Mouse (Mus musculus): ENCODE results near the gene U90926. TPM values are rescaled to one million over a fixed set of nuclear protein-coding genes. Genes with fewer than 3 reads are reported as not detected.
"Not testable (repeated sequence)": the region's sequence is repeated elsewhere in the genome, so short reads cannot be mapped to it uniquely, and the experiment has no call there.

U90926 gene
- polyA plus RNA-seq, 1 experiment from 2014 or later: not detected

- DNase-seq (ENCODE audit: low spot score) (no peak), ATAC-seq (ENCODE audit: insufficient read depth, low FRiP score, low TSS enrichment) (no peak)
- H3K4me3 ChIP-seq (ENCODE audit: low read depth, low read length): no peak overlapping the region
- no peaks in the 10 kb centered on the region for H3K9me3 ChIP-seq (ENCODE audit: control insufficient read depth, low read length)
- WGBS: 93% methylated on average over 7 of the region's 7 CpGs
- H3K4me2 ChIP-seq (ENCODE audit: low read depth): no peak overlapping the region
- no peaks in the 10 kb centered on the region for H3K27me3 ChIP-seq (ENCODE audit: control insufficient read depth, insufficient read depth, low read length)
- no peak overlapping the region for H3K9ac ChIP-seq (ENCODE audit: low read length)
- no peak overlapping the region for H3K27ac ChIP-seq (ENCODE audit: low read depth, low read length)
- H3K4me1 ChIP-seq (ENCODE audit: control insufficient read depth, insufficient read depth, low read length): no peaks in the 10 kb centered on the region
- peaks cover 6% of the 10 kb centered on the region; the same call in 1 of the 2 replicates for H3K36me3 ChIP-seq (ENCODE audit: control insufficient read depth, insufficient read depth, low read length)
Measured at GRCm38 (mm10) chr5:92205184-92205583, 10.0 kb downstream of the U90926 start.

DNA sequence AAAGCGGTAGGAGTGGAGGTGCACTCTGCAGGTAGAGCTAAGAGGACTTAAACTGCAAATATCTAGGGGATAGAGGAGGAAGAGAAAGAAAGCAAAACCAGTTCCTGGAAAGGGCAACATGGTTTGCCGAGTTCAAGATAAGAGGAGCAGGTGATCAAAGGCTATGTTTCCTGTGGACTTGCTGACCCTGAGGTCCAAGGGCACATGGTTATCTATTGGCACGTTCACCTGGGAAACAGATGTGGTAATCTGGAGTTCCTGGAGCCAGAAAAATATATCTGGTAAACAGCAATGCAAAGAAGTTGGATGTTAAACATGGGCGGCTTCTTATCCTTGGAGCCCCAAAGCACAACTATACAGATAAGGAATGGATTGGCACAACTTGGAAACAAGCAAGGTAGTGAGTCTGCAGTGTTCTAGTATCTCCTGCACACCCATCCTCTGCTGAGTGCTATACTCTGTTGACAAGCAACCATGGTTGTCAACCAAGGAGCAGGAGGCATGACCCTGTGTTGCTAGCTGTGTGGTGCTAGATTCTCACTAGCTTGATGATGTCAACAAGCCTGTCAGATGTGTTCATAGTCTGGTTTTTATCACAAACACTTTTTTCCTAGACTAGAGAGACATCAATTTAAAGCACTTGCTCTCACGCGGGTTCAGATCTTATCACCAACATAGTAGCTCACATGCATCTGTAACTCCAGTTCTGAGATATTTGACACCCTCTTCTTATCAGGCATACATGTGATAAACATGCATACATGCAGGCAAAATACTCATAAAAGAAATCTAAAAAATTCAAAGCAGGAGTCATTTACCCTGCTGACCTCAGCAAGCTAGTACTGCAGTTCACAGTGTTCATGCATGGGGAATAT, 10.8 kb downstream of the U90926 start:
- no peak overlapping the region for H3K4me2 ChIP-seq (ENCODE audit: low read depth)
- DNase-seq (ENCODE audit: low spot score) (no peak), ATAC-seq (ENCODE audit: insufficient read depth, low FRiP score, low TSS enrichment) (no peak)
- H3K36me3 ChIP-seq (ENCODE audit: control insufficient read depth, insufficient read depth, low read length): peaks cover 6% of the 10 kb centered on the region; the same call in 1 of the 2 replicates
- no peak overlapping the region for H3K9ac ChIP-seq (ENCODE audit: low read length)
- H3K4me1 ChIP-seq (ENCODE audit: control insufficient read depth, insufficient read depth, low read length): no peaks in the 10 kb centered on the region
- H3K4me3 ChIP-seq (ENCODE audit: low read depth, low read length): no peak overlapping the region
- WGBS: 94% methylated on average over 6 of the region's 6 CpGs
- no peaks in the 10 kb centered on the region for H3K27me3 ChIP-seq (ENCODE audit: control insufficient read depth, insufficient read depth, low read length)
- no peak overlapping the region for H3K27ac ChIP-seq (ENCODE audit: low read depth, low read length)
- H3K9me3 ChIP-seq (ENCODE audit: control insufficient read depth, low read length): no peaks in the 10 kb centered on the region

DNA sequence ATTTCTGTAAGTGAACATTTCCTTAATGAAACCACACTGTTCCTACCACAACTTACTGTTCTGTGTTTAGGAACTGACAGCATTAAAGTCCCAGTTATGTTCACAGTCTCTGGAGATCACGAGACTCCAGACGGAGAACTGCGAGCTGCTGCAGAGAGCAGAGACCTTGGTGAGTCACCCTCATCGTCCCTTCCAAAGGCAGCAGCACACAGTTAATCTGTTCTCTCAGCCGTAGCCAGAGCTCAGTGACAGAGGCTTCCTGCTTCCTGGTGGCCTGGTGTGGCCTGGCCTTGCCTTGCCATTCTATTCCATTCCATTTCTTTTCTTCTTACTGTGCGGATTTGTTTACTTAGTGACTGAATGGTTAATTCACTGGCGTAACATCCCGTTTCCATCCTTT, 16.9 kb downstream of the U90926 start:
- 88% methylated on average over 8 of the region's 8 CpGs for WGBS
- Histone ChIP-seq H3K36me3 (ENCODE audit: control insufficient read depth, insufficient read depth, low read length) (peaks cover 3% of the 10 kb centered on the region), H3K4me3 (ENCODE audit: low read depth, low read length) (no peak overlapping the region), H3K9me3 (ENCODE audit: control insufficient read depth, low read length) (no peaks in the 10 kb centered on the region), H3K27me3 (ENCODE audit: control insufficient read depth, insufficient read depth, low read length) (no peaks in the 10 kb centered on the region), H3K27ac (ENCODE audit: low read depth, low read length) (no peak overlapping the region), H3K4me2 (ENCODE audit: low read depth) (no peak overlapping the region), H3K9ac (ENCODE audit: low read length) (no peak overlapping the region), H3K4me1 (ENCODE audit: control insufficient read depth, insufficient read depth, low read length) (no peaks in the 10 kb centered on the region)
- ATAC-seq (ENCODE audit: insufficient read depth, low FRiP score, low TSS enrichment): no peak
- DNase-seq (ENCODE audit: low spot score): no peak

DNA sequence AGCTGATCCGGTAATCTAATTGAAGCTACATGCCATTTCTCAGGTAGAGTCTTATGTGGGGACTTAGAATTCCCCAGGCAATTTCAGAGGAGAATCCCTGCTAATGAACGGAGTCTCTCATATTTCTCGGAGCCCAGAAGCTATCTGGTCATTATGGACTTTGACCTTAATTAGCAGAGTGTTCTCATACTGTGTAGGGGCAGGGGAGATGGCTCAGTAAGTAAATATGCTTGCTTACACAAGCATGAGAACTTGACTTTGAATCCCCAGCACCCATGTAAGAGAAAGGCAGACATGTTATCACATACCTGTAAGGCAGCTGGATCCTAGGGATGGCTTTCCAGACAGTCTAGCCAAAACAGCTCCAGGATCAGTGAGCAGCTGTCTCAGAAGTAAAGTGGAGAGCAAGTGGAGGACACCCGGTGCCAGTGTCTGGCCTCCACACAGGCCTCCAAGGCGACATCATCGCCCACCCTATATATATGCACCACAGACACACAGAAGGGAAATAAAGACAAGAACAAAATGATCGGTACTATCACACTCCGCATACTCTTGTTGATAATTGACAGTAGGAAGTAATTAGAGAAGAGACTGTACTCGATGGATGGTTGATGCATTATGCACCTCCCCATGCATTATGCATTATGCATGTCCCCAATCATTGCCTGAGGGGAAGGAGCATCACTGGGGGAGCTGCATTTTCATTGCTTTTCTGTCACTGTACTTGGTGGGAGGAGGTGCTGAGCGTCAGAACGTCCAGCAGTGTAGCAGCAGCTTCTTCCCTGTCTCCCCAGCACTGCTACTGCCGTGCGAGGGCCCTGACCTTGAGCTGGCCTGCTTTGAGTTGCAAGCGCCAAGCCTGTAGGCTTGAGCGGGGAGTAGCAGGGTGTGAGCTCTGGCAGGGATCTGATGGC, 18.1 kb downstream of the U90926 start:
- Histone ChIP-seq H3K36me3 (ENCODE audit: control insufficient read depth, insufficient read depth, low read length) (peaks cover 3% of the 10 kb centered on the region), H3K27me3 (ENCODE audit: control insufficient read depth, insufficient read depth, low read length) (no peaks in the 10 kb centered on the region), H3K27ac (ENCODE audit: low read depth, low read length) (no peak overlapping the region), H3K4me2 (ENCODE audit: low read depth) (no peak overlapping the region), H3K4me1 (ENCODE audit: control insufficient read depth, insufficient read depth, low read length) (no peaks in the 10 kb centered on the region), H3K9ac (ENCODE audit: low read length) (no peak overlapping the region), H3K9me3 (ENCODE audit: control insufficient read depth, low read length) (no peaks in the 10 kb centered on the region), H3K4me3 (ENCODE audit: low read depth, low read length) (no peak overlapping the region)
- ATAC-seq (ENCODE audit: insufficient read depth, low FRiP score, low TSS enrichment): peak; percentile 20; the same call in 1 of the 2 replicates
- WGBS: 85% methylated on average over 15 of the region's 15 CpGs
- no peak for DNase-seq (ENCODE audit: low spot score)

DNA sequence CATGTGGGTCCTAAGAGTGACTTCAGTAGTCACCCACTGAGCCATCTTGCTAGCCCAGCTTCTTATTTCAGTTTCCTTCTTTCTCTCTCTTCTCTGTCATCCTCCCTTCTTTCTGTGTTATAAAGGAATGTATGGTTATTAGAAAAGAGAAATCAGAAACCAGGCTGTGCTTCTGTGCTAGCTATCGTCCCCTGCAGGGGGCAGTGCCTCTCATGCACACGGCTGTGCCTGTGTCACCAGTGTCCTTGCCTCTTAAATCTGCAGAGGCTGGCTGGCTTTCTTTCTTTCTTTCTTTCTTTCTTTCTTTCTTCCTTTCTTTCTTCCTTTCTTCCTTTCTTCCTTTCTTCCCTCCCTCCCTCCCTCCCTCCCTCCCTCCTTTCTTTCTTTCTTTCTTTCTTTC, 19.5 kb downstream of the U90926 start:
- H3K36me3 ChIP-seq (ENCODE audit: control insufficient read depth, insufficient read depth, low read length); H3K27ac ChIP-seq (ENCODE audit: low read depth, low read length); H3K4me2 ChIP-seq (ENCODE audit: low read depth); H3K9me3 ChIP-seq (ENCODE audit: control insufficient read depth, low read length); H3K4me3 ChIP-seq (ENCODE audit: low read depth, low read length); H3K4me1 ChIP-seq (ENCODE audit: control insufficient read depth, insufficient read depth, low read length); ATAC-seq (ENCODE audit: insufficient read depth, low FRiP score, low TSS enrichment); H3K27me3 ChIP-seq (ENCODE audit: control insufficient read depth, insufficient read depth, low read length); H3K9ac ChIP-seq (ENCODE audit: low read length): not testable (repeated sequence)
- 63% methylated on average over 2 of the region's 2 CpGs for WGBS
- peak; percentile 31 for DNase-seq (ENCODE audit: low spot score)

DNA sequence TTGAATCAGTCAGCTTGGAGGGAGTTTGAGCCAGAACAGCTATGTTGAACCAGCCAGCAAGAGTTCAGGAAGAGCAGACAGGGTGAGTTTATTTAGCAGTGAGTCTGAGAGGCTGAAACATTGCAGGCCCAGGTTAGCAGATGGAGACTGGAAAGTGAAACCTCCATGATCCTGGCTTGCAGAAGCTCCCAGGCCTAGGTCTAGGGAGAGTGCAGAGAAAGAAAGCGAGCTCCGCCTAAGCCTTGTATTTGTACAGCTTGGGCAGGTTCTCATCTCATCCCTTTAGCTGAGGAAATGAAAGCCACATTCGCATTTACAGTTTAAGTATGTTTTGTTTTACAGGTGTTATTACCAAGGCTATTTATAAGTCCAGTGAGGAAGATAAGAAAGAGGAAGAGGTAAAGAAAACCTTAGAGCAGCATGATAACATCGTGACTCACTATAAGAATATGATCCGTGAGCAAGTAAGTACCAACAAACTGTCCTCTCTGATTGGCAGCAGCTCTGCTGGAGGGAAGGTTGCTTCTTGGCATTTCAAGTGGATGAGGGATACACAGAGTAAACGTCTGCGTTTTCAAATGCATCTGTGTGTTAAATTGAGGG, 26.2 kb downstream of the U90926 start:
- H3K4me3 ChIP-seq (ENCODE audit: low read depth, low read length): no peak overlapping the region
- H3K27me3 ChIP-seq (ENCODE audit: control insufficient read depth, insufficient read depth, low read length): no peaks in the 10 kb centered on the region
- H3K36me3 ChIP-seq (ENCODE audit: control insufficient read depth, insufficient read depth, low read length): peaks cover 10% of the 10 kb centered on the region
- ATAC-seq (ENCODE audit: insufficient read depth, low FRiP score, low TSS enrichment) (no peak), DNase-seq (ENCODE audit: low spot score) (no peak)
- no peaks in the 10 kb centered on the region for H3K4me1 ChIP-seq (ENCODE audit: control insufficient read depth, insufficient read depth, low read length)
- H3K27ac ChIP-seq (ENCODE audit: low read depth, low read length): no peak overlapping the region
- H3K9me3 ChIP-seq (ENCODE audit: control insufficient read depth, low read length): no peaks in the 10 kb centered on the region
- no peak overlapping the region for H3K9ac ChIP-seq (ENCODE audit: low read length)
- WGBS: 95% methylated on average over 7 of the region's 7 CpGs
- no peak overlapping the region for H3K4me2 ChIP-seq (ENCODE audit: low read depth)

- no peak overlapping the region for H3K27ac ChIP-seq (ENCODE audit: low read depth, low read length)
- no peaks in the 10 kb centered on the region for H3K4me1 ChIP-seq (ENCODE audit: control insufficient read depth, insufficient read depth, low read length)
- no peak for DNase-seq (ENCODE audit: low spot score)
- H3K36me3 ChIP-seq (ENCODE audit: control insufficient read depth, insufficient read depth, low read length): peaks cover 6% of the 10 kb centered on the region
- 87% methylated on average over 8 of the region's 8 CpGs for WGBS
- no peaks in the 10 kb centered on the region for H3K27me3 ChIP-seq (ENCODE audit: control insufficient read depth, insufficient read depth, low read length)
- H3K4me3 ChIP-seq (ENCODE audit: low read depth, low read length): no peak overlapping the region
- H3K4me2 ChIP-seq (ENCODE audit: low read depth): no peak overlapping the region
- H3K9ac ChIP-seq (ENCODE audit: low read length): no peak overlapping the region
- no peak for ATAC-seq (ENCODE audit: insufficient read depth, low FRiP score, low TSS enrichment)
- H3K9me3 ChIP-seq (ENCODE audit: control insufficient read depth, low read length): no peaks in the 10 kb centered on the region
Measured at GRCm38 (mm10) chr5:92183071-92183830, 32.0 kb downstream of the U90926 start.

- no peak for ATAC-seq (ENCODE audit: insufficient read depth, low FRiP score, low TSS enrichment)
- H3K4me3 ChIP-seq (ENCODE audit: low read depth, low read length): no peak overlapping the region
- H3K4me1 ChIP-seq (ENCODE audit: control insufficient read depth, insufficient read depth, low read length): no peaks in the 10 kb centered on the region
- H3K27me3 ChIP-seq (ENCODE audit: control insufficient read depth, insufficient read depth, low read length): no peaks in the 10 kb centered on the region
- H3K27ac ChIP-seq (ENCODE audit: low read depth, low read length): no peak overlapping the region
- WGBS: 91% methylated on average over 6 of the region's 6 CpGs
- no peak overlapping the region for H3K4me2 ChIP-seq (ENCODE audit: low read depth)
- no peak for DNase-seq (ENCODE audit: low spot score)
- H3K36me3 ChIP-seq (ENCODE audit: control insufficient read depth, insufficient read depth, low read length): no peaks in the 10 kb centered on the region; the same call in 1 of the 2 replicates
- H3K9me3 ChIP-seq (ENCODE audit: control insufficient read depth, low read length): no peaks in the 10 kb centered on the region
- no peak overlapping the region for H3K9ac ChIP-seq (ENCODE audit: low read length)
Measured at GRCm38 (mm10) chr5:92165976-92166375, 49.2 kb downstream of the U90926 start.

Measured in neural tube, embryonic 11.5 days (tissue).